Mouse (Mus musculus): ENCODE measurements at regions not wholly inside any gene's neighbourhood (a gene's known extent, or its start where the extent isn't known, plus 50 kb on each side); places are given as distances from the start of the nearest gene placed in this dataset.

DNA sequence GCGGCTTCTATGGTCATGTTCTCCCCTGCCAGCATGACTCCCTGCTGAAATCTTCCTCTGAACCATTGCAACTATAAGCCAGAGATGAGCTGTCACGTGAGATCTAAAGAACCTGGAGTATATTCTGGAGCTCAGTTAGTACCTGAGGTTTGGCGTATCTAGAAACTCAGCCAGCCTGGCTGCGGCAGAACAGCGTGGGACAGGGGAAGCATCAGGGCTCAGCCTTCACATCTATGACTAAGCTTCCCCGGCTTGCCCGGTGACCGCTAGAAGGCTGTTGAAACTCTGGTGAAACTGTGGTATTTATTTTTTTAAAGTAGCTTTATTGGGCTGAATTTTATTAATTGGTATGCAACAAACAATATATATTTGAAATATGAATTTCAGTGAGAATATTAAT, 134.3 kb downstream of the Dll1 start:
- Histone ChIP-seq H3K9me3 (replicated peaks; ENCODE audit: low read length) (no peaks in the 10 kb centered on the region), H3K27me3 (replicated peaks) (no peaks in the 10 kb centered on the region), H3K4me1 (ENCODE audit: control insufficient read depth in 1 of 2, insufficient read depth in 2 of 2) (peaks cover 16 to 19% of the 10 kb centered on the region in 2 experiments), H3K4me3 (replicated peaks in 1 of 3; ENCODE audit: low read depth in 2 of 3, low read length in 2 of 3, poor library complexity in 1 of 3) (no peak overlapping the region), H3K79me2 (replicated peaks; ENCODE audit: control insufficient read depth, extremely low read depth, insufficient read depth, poor library complexity, severe bottlenecking) (no peaks in the 10 kb centered on the region), H3K9ac (ENCODE audit: insufficient read depth, low read depth) (no peak overlapping the region), H3K27ac (ENCODE audit: insufficient read depth, low read depth) (no peak overlapping the region), H3K36me3 (replicated peaks in 1 of 2; ENCODE audit: control insufficient read depth in 1 of 2, insufficient read depth in 1 of 2, low read length in 1 of 2) (no peaks in the 10 kb centered on the region), H3K4me2 (ENCODE audit: insufficient read depth, low read depth, poor library complexity, severe bottlenecking) (no peak overlapping the region)
- DNase-seq (ENCODE audit: extremely low read depth) = no peak
- TF ChIP-seq EP300 (IDR thresholded peaks at IDR 0.05; ENCODE audit: low read length) (no peak), KAT2A (IDR thresholded peaks at IDR 0.05; ENCODE audit: insufficient replicate concordance, low read length) (no peak), PAX5 (IDR thresholded peaks at IDR 0.05; ENCODE audit: low read length) (no peak), ELF1 (IDR thresholded peaks at IDR 0.05; ENCODE audit: low read depth, low read length) (no peak), TBP (conservative IDR thresholded peaks at IDR 0.05; ENCODE audit: low read depth, low read length) (no peak), ZNF384 (IDR thresholded peaks at IDR 0.05; ENCODE audit: low read depth, low read length) (no peak), MXI1 (IDR thresholded peaks at IDR 0.05; ENCODE audit: low read depth, low read length) (no peak), SMC3 (IDR thresholded peaks at IDR 0.05; ENCODE audit: low read depth, low read length) (no peak), MAX (IDR thresholded peaks at IDR 0.05; ENCODE audit: low read length) (no peak), NRF1 (IDR thresholded peaks at IDR 0.05; ENCODE audit: low read depth, low read length) (no peak), MAZ (IDR thresholded peaks at IDR 0.05; ENCODE audit: low read depth, low read length) (no peak), ZMIZ1 (IDR thresholded peaks at IDR 0.05; ENCODE audit: low read depth, low read length) (no peak)
- dilution Hi-C loops (cut with MboI; ENCODE audit: extremely low pct_ligation_motif_present, extremely low pct_unique_long_range_greater_than_20kb, low sequenced_read_pairs) = no loop called here
- in situ Hi-C loops (cut with MboI; ENCODE audit: low pct_ligation_motif_present, low pct_unique_long_range_greater_than_20kb, low sequenced_read_pairs) = no loop called here

DNA sequence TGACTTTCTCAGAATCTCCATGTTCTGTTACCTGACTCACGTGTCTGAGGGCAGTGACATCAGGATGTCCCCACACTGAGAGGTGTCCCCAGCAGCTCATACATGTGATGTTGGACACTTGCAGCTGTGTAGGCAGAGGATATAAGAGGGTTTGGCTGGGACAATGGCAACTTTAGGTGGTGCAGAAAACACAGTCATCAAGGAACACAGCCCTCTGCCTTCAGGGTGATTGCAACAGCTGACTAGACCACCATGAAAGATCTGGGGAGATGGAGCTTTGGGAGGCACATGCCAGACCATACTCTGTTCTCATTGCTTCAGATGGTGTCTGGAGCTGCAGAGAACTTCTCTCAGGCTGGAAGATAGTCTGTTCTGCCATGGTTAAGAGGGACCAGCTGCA, 135.2 kb downstream of the Dll1 start:
- no peaks in the 10 kb centered on the region for H3K36me3 ChIP-seq (replicated peaks in 1 of 2; ENCODE audit: control insufficient read depth in 1 of 2, insufficient read depth in 1 of 2, low read length in 1 of 2)
- H3K27ac ChIP-seq (ENCODE audit: insufficient read depth, low read depth) = no peak overlapping the region
- no peaks in the 10 kb centered on the region for H3K79me2 ChIP-seq (replicated peaks; ENCODE audit: control insufficient read depth, extremely low read depth, insufficient read depth, poor library complexity, severe bottlenecking)
- H3K4me2 ChIP-seq (ENCODE audit: insufficient read depth, low read depth, poor library complexity, severe bottlenecking) = no peak overlapping the region
- H3K27me3 ChIP-seq (replicated peaks) = no peaks in the 10 kb centered on the region
- dilution Hi-C loops (cut with MboI; ENCODE audit: extremely low pct_ligation_motif_present, extremely low pct_unique_long_range_greater_than_20kb, low sequenced_read_pairs) = no loop called here
- H3K4me3 ChIP-seq (replicated peaks in 1 of 3; ENCODE audit: low read depth in 2 of 3, low read length in 2 of 3, poor library complexity in 1 of 3) = no peak overlapping the region
- H3K9me3 ChIP-seq (replicated peaks; ENCODE audit: low read length) = no peaks in the 10 kb centered on the region
- peaks cover 16 to 19% of the 10 kb centered on the region in 2 experiments for H3K4me1 ChIP-seq (ENCODE audit: control insufficient read depth in 1 of 2, insufficient read depth in 2 of 2)
- in situ Hi-C loops (cut with MboI; ENCODE audit: low pct_ligation_motif_present, low pct_unique_long_range_greater_than_20kb, low sequenced_read_pairs) = no loop called here
- TF ChIP-seq JUN (IDR thresholded peaks at IDR 0.05; ENCODE audit: insufficient read depth, low read depth, low read length) = no peak
- no peak for TF ChIP-seq SIN3A (IDR thresholded peaks at IDR 0.05; ENCODE audit: low read length)
- no peak for TF ChIP-seq BHLHE40 (IDR thresholded peaks at IDR 0.05; ENCODE audit: low read depth, low read length)
- TF ChIP-seq TCF12 (IDR thresholded peaks at IDR 0.05; ENCODE audit: low read depth, low read length) = no peak
- no peak for TF ChIP-seq KAT2A (IDR thresholded peaks at IDR 0.05; ENCODE audit: insufficient replicate concordance, low read length)
- no peak for TF ChIP-seq EP300 (IDR thresholded peaks at IDR 0.05; ENCODE audit: low read length)
- no peak for TF ChIP-seq JUND (conservative IDR thresholded peaks at IDR 0.05; ENCODE audit: low read depth, low read length)
- no peak for TF ChIP-seq POLR2AphosphoS2 (IDR thresholded peaks at IDR 0.05; ENCODE audit: low read depth, low read length)
- no peak for TF ChIP-seq USF1 (IDR thresholded peaks at IDR 0.05; ENCODE audit: low read depth, low read length)
- DNase-seq (ENCODE audit: extremely low read depth) = no peak
- H3K9ac ChIP-seq (ENCODE audit: insufficient read depth, low read depth) = no peak overlapping the region

Measured in CH12.LX (cell line).